Mouse (Mus musculus) heart, adult 11 months (tissue): ENCODE measurements around the gene Olfr1411.

ENCODE experiments used
- DNase-seq: peaks from one replicate; pipeline ENCODE4 v3.0.0; 2022

Olfr1411 gene

GRCm38 (mm10) chr1:92594111-92594510 lies at the start of gene Olfr1411:
Olfr1411 (plus strand) TSS chr1:92594411.
- no peak for DNase-seq

- DNase-seq, result no peak
Measured at GRCm38 (mm10) chr1:92545929-92546328, 48.3 kb upstream of the Olfr1411 start.

GRCm38 (mm10) chr1:92571022-92571421 lies 23.2 kb upstream of the Olfr1411 start, which contains the start of gene Olfr1413:
Olfr1413 (plus strand) TSS chr1:92571322.
- DNase-seq, result no peak

GRCm38 (mm10) chr1:92585479-92585878 lies 8.7 kb upstream of the Olfr1411 start, which contains the start of gene Olfr1412:
Olfr1412 (plus strand) TSS chr1:92585779.
- DNase-seq, result no peak

GRCm38 (mm10) chr1:92596019-92596418 lies 1.8 kb downstream of the Olfr1411 start:
- no peak for DNase-seq

- no peak for DNase-seq
Measured at GRCm38 (mm10) chr1:92605482-92605881, 11.3 kb downstream of the Olfr1411 start, which contains the start of gene Olfr1410. Olfr1410 (plus strand) TSS chr1:92605782.

GRCm38 (mm10) chr1:92607711-92608110 lies 13.5 kb downstream of the Olfr1411 start:
- no peak for DNase-seq

- no peak for DNase-seq
Measured at GRCm38 (mm10) chr1:92611008-92611407, 16.8 kb downstream of the Olfr1411 start.

GRCm38 (mm10) chr1:92613175-92613574 lies 19.0 kb downstream of the Olfr1411 start:
- no peak for DNase-seq

- DNase-seq, result no peak
Measured at GRCm38 (mm10) chr1:92614516-92614915, 20.3 kb downstream of the Olfr1411 start.

- no peak for DNase-seq
Measured at GRCm38 (mm10) chr1:92616046-92616445, 21.8 kb downstream of the Olfr1411 start.

GRCm38 (mm10) chr1:92617488-92617887 lies 23.3 kb downstream of the Olfr1411 start, which contains the start of gene Olfr12:
Olfr12 (plus strand) TSS chr1:92617788.
- no peak for DNase-seq

GRCm38 (mm10) chr1:92618360-92618759 lies 24.1 kb downstream of the Olfr1411 start:
- no peak for DNase-seq

GRCm38 (mm10) chr1:92628227-92628626 lies 34.0 kb downstream of the Olfr1411 start:
- no peak for DNase-seq

- peak; percentile 61 for DNase-seq
Measured at GRCm38 (mm10) chr1:92632196-92632595, 38.0 kb downstream of the Olfr1411 start.

- DNase-seq, result peak; percentile 79
Measured at GRCm38 (mm10) chr1:92632948-92633347, 38.7 kb downstream of the Olfr1411 start.

- DNase-seq, result peak; percentile 69
Measured at GRCm38 (mm10) chr1:92633726-92634125, 39.5 kb downstream of the Olfr1411 start.

- peak; percentile 78 for DNase-seq
Measured at GRCm38 (mm10) chr1:92634569-92634968, 40.4 kb downstream of the Olfr1411 start.

GRCm38 (mm10) chr1:92634976-92635599 lies 40.9 kb downstream of the Olfr1411 start:
- DNase-seq, result peak; percentile 83

- DNase-seq, result peak; percentile 83
Measured at GRCm38 (mm10) chr1:92636015-92636414, 41.8 kb downstream of the Olfr1411 start.

- DNase-seq, result peak; percentile 61
Measured at GRCm38 (mm10) chr1:92636676-92637075, 42.5 kb downstream of the Olfr1411 start.

GRCm38 (mm10) chr1:92637501-92638172 lies 43.4 kb downstream of the Olfr1411 start:
- peak; percentile 74 for DNase-seq

- no peak for DNase-seq
Measured at GRCm38 (mm10) chr1:92638181-92638580, 44.0 kb downstream of the Olfr1411 start.

- peak; percentile 53 for DNase-seq
Measured at GRCm38 (mm10) chr1:92638736-92639135, 44.5 kb downstream of the Olfr1411 start.
